Mouse (Mus musculus) heart, postnatal 36 days (tissue): Measurements from ENCODE around the gene Bbx. TPM values are rescaled to one million over a fixed set of nuclear protein-coding genes. Genes with fewer than 3 reads are reported as not detected.

ENCODE experiments used
- DNase-seq, 2 experiments: peaks; one replicate each; pipeline ENCODE4 v3.0.0; 2021 to 2022
- intact Hi-C: fragments of 180-260 bp; cut with DNase I; formaldehyde crosslinking; loops from one replicate; pipeline ENCODE4 v1.15.1; 2025
- total RNA-seq, 2 experiments: library from RNA; stranded (reverse); gene quantifications; 2 replicates each; pipeline ENCODE4 v1.2.3; 2021

The Bbx gene
- total RNA-seq, 2 experiments from 2014 or later: 11.2 to 16.6 TPM

DNA sequence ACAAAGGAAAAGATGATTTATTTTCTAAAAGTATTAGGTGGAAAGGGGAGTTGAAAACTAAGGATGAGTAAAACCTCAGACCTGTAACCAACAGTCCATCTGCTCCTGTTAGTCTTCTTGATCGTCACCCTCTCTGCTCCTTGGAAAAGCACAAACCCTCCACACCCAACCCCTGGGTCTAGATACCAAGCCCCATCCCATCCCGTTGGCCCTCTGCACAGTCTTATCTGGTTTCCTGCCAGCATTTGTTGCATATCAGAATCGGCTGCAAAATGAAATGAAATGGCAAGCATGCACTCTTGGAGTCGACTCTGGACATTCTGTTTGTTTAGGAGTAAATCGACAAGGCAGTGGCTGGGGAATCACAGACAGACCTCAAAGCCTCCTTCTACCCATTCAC is 29.3 kb downstream of the Bbx start:
- no peak for DNase-seq
- intact Hi-C loops: no loop called here

GRCm38 (mm10) chr16:50399775-50400174 is 32.4 kb downstream of the Bbx start:
- no peak for DNase-seq
- intact Hi-C loops: no loop called here

GRCm38 (mm10) chr16:50398564-50398963 is 33.6 kb downstream of the Bbx start:
- DNase-seq: no peak
- intact Hi-C loops: no loop called here

DNA sequence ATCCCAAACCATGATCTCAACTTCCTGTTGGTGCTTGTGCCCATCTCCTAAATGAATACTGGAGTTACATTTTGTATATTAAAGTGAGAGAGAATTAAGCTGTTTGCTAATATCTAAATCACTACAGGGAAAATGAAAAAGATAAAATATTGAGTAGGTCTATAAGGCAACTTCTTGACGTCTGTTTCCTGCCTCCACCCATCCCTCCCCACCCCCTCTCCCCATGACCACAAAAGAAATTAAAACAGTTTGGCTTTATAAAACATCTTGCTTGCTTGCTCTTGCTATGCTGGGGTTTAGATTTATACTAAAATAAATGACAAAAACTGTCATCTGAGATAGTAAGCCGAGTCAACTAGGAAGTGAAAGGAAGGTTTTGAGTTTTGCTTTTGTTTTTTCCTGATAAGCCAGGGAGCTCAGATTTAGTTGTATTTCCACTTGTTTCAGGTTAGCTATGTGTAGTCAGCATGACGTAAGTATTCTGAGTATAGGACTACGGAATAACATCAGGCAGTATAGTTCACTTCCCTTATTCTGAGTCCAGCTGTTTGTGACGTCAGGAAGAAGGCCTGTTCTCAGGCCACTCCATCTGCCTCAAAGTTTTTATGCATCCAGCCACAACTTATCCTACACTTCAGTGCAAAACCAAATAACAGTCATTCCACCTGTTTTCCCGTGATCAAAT is 36.1 kb downstream of the Bbx start:
- intact Hi-C loops: no loop called here
- DNase-seq: no peak

DNA sequence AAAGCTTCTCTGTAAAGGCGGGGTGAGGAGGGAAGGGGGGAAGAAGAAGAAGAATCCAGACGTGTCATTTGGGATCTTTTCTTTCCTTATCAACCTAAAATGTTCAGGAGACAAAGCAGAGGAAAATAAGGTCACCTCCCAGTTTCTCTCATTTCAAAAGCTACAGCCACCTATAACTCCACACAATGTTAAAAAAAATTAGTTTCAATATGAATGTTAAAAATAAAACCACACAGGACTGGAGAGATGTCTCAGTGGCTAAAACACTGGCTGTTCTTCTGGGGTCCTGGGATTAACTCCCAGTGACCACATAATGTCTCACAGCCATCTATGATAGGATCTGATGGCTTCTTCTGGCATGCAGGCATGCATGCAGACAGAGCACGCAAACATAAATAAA is 43.7 kb downstream of the Bbx start:
- DNase-seq: no peak
- intact Hi-C loops: no loop called here

GRCm38 (mm10) chr16:50383541-50383940 is 48.6 kb downstream of the Bbx start:
- intact Hi-C loops: loop anchor here (5.0 kb wide), 1 partner anchor 144 kb away; no protein-coding TSS in a partner anchor
- DNase-seq: no peak

DNA sequence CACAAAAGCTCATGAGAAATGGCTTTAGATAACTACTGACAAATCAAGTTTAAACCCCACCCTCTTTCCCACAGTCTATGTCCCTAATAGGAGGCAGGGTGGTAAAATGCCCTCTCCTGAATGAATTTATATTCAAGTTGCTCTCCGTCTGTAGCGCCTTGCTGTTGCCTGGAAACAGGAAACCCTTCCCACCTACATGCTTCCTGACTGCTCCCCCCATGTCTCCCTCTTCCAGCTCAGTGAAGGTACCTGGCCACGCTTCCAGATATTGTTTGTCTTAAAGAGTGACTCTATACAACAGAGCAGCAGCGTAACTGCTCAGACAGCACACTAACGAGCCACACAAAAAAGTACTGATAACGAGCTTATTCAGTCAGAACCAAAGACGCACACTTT is 50.8 kb downstream of the Bbx start:
- no peak for DNase-seq
- intact Hi-C loops: loop anchor here (2.0 to 5.0 kb wide), 2 partner anchors 49 to 146 kb away; no protein-coding TSS in a partner anchor

- intact Hi-C loops: loop anchor here (2.0 to 5.0 kb wide), 2 partner anchors 50 to 146 kb away; no protein-coding TSS in a partner anchor
- peak; percentile 47 to 74 for DNase-seq
Measured at GRCm38 (mm10) chr16:50380682-50381350, 51.4 kb downstream of the Bbx start.

DNA sequence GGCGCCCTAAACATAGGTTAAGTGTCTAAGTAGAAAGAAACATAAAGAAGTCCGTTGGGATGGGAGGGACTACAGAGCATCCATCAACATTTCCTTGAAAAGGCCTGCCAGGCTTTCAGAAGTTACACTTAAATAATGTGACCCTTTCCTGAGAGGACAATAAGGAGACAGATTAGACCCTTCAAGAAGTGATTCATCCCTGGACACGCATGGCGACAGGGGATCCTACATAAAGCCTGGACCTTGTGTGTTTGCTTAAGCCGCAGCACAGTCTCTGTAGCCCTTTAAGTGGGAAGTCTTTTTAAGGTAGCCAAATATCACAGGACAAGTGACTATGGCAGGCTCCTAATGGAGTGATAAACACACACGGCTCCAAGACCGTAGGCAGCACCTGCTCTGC is 52.0 kb downstream of the Bbx start:
- DNase-seq: no peak
- intact Hi-C loops: loop anchor here (2.0 to 5.0 kb wide), 2 partner anchors 51 to 147 kb away; no protein-coding TSS in a partner anchor

- intact Hi-C loops: loop anchor here (2.0 kb wide), 1 partner anchor 362 kb away; no protein-coding TSS in a partner anchor
- DNase-seq: peak; percentile 42 to 52
Measured at GRCm38 (mm10) chr16:50374611-50375010, 57.6 kb downstream of the Bbx start.

GRCm38 (mm10) chr16:50373685-50374084 is 58.5 kb downstream of the Bbx start:
- intact Hi-C loops: loop anchor here (2.0 kb wide), 1 partner anchor 363 kb away; no protein-coding TSS in a partner anchor

GRCm38 (mm10) chr16:50372543-50372942 is 59.6 kb downstream of the Bbx start:
- intact Hi-C loops: no loop called here
- no peak for DNase-seq

More at GRCm38 (mm10) chr16:50373685-50374084, 58.5 kb downstream of the Bbx start:
- DNase-seq: no peak

GRCm38 (mm10) chr16:50371460-50371859 is 60.7 kb downstream of the Bbx start:
- no peak for DNase-seq
- intact Hi-C loops: no loop called here

- intact Hi-C loops: no loop called here
- no peak for DNase-seq
Measured at GRCm38 (mm10) chr16:50370423-50370822, 61.8 kb downstream of the Bbx start.

DNA sequence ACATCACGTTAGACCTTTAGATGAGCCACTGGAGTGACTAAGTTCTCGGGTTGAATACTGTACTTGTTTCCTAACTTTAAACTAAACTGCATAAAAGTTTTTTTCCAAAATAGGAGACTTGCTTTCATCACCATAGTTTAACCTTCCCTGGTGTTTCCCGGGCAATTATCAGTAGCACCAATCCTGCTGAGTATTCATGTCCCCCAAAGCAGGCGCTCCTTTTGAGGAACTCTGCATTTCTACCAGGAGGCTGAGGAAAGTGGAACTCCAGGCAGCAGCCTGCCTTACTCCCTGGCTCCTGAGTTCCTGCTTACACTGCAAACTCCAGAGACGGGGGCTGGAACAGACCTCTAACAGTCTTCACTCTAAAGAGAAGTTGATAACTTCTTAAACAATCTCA is 65.6 kb downstream of the Bbx start:
- intact Hi-C loops: no loop called here
- no peak for DNase-seq

DNA sequence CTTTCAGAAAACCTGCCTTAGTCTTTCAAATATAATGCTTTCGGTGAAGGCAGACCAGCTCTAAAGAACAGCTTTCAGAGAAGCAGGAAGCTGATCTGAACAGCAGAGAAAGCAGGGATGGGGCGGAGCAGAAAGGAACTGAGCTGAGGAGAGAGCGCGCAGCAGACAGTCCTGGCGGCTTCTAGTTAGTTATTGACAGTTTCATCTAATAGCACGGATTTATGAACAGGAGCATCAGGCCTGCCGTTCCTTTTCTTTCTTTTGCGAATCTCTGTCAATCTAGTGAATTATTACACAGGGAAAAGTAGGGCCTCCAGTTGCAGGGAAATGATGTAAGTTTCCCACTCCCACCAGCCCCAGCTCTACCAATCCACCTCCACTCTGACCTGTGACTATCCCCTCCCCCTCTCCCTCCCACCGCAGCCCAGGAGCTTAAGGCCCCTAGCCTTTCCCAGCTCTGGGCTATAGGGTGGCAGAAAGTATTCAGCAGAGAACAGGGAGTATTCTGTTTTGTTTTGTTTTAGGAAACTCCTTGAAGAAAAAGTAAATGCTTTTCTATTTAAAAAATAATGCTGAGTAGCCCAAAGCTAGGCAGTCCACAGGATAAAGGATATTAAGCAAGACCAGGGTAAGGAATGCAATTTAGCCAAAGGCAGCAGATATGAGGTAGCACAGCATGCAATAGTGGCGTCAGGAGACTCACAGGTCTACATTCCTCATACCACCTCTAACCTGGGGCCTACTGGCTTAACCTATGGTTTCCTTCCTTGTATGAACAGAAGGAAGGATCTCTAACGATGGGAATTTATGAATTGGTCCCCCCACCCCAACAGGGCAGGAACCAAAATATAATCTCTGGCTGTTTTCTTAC is 67.8 kb downstream of the Bbx start:
- peak; percentile 35 to 37 for DNase-seq
- intact Hi-C loops: no loop called here

DNA sequence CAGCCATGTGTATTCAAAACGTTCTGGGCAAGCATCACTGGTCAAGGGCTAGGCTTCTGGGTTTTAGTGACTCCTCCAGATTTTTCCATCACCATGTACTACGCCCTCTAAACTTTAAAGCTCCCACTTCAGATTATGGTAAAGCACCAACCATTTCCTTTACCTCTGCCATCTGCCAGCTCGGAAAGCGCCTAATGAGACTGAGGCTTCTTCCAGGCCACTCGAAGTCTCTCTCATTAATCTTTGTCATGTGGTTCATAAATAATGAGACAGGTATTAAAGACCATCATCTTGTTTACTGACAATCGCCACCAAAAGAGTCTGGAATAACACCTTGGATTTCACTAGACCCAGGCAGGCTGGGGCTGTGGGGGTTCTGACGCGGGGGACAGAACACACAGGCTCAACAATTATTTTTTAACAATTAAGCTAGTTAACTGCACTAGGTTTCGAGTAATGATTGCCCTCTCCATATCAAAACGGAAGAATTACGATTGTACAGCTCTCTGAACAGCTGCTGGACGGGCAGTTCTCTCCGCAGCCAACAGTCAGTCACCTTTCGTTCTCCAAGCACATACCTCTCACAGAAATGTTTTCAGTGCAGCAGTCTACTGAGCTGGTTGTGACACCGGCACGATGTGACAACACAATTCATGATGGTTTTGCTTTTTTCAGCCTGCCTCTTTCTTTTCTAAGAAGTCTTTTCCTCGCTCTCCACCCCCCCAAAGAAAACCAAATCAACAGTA is 68.6 kb downstream of the Bbx start:
- DNase-seq: peak in 1 of 2 experiments; percentile 9
- intact Hi-C loops: loop anchor here (1.0 kb wide), 1 partner anchor 30 kb away; no protein-coding TSS in a partner anchor

- intact Hi-C loops: no loop called here
- DNase-seq: no peak
Measured at GRCm38 (mm10) chr16:50360631-50361030, 71.6 kb downstream of the Bbx start.

DNA sequence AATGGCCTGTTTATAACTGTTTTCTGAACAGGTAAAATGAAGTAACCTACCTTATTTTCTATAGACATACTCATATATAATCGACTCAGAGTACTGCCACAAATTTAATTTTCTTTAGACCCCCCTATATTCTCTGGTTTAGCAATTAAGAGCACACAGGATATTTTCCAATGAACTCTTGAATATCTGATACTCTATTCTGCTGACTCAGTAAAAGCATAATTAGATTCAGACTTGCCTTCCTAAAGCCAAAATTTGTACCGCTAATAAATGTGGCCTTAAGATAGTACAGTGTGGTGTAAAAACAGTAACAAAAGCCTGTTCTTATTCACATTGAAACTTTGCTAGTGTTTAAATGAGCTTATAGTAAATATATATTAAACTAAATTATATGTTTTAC is 102.5 kb downstream of the Bbx start:
- intact Hi-C loops: no loop called here
- DNase-seq: no peak

GRCm38 (mm10) chr16:50324746-50325145 is 107.4 kb downstream of the Bbx start:
- intact Hi-C loops: no loop called here
- no peak for DNase-seq
